Mouse (Mus musculus): ENCODE data around the gene Snorc. TPM values are rescaled to one million over a fixed set of nuclear protein-coding genes. Genes with fewer than 3 reads are reported as not detected.

Gene Snorc
- polyA plus RNA-seq, 1 experiment from 2014 or later: not detected

DNA sequence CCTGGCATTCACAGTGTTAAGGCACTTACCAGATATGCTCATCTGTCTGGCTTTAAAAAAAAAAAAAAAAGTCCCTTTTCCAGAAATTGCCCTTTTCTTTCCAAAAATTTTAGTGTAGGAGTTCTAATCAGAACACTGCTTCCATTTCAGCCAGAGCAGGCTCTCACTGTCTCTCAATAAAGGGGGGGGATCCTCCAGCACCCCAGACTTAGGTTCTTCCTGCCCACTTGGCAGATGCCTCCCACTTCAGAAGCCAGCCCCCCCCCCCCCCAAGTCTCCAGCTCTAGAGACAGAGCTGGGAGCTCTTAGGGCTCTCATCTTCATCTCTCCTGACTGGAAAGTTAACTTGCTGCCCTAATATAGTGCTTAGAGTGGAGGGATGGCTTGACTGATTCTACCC is 50.4 kb downstream of the Snorc start:
- H3K4me1 ChIP-seq: no peaks in the 10 kb centered on the region
- no peak overlapping the region for H3K4me2 ChIP-seq
- H3K4me3 ChIP-seq: no peak overlapping the region
- ATAC-seq: no peak
- H3K9me3 ChIP-seq (replicated peaks): no peaks in the 10 kb centered on the region
- no peak overlapping the region for H3K27ac ChIP-seq
- no peak overlapping the region for H3K9ac ChIP-seq
- peaks cover 10% of the 10 kb centered on the region for H3K27me3 ChIP-seq (replicated peaks)
- H3K36me3 ChIP-seq: no peaks in the 10 kb centered on the region

DNA sequence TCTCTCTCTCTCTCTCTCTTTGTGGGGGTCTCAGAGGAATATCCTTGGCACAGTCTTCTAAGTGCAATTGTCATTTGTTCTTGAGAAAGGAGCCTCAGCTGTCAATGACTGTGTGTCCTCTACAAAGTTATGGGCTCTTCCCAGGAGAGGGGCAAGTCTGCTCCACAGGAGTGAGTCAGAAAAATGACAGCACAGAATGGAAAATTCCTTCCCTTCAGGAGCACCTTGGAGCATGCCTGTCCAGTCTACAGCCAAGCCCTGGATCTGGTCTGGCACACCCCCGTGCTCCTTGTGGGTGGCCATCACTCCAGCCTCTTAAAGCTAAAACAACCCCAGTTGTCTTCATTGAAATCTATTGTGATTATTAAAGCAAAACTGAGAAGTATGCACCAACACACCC is 51.5 kb downstream of the Snorc start:
- Histone ChIP-seq H3K4me1 (no peaks in the 10 kb centered on the region), H3K9ac (no peak overlapping the region), H3K27ac (no peak overlapping the region), H3K36me3 (no peaks in the 10 kb centered on the region), H3K4me2 (no peak overlapping the region), H3K4me3 (no peak overlapping the region), H3K9me3 (replicated peaks) (no peaks in the 10 kb centered on the region), H3K27me3 (replicated peaks) (peaks cover 10% of the 10 kb centered on the region)
- ATAC-seq: no peak
- WGBS (ENCODE audit: insufficient replicate concordance): 82% methylated on average over 1 of the region's 1 CpGs

DNA sequence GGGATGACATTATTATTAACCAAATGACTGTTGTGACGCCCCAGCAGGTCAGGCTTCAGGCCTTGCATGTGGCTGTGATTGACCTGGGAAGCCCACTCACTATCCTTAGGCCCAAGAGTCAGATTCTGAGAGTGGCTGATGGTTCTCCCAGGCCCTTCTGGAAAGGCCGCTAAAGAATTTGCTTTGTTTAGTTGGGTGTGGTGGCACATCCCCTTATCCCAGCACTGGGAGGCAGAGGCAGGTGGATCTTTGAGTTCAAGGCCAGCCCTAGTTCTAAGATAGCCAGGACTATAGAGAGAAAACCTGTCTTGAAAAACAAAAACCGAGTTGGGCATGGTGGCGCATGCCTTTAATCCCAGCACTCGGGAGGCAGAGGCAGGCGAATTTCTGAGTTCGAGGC is 55.0 kb downstream of the Snorc start:
- Histone ChIP-seq H3K9me3 (replicated peaks) (no peaks in the 10 kb centered on the region), H3K9ac (no peak overlapping the region), H3K4me3 (no peak overlapping the region), H3K4me1 (no peaks in the 10 kb centered on the region), H3K4me2 (no peak overlapping the region), H3K36me3 (no peaks in the 10 kb centered on the region), H3K27me3 (replicated peaks) (peaks cover 10% of the 10 kb centered on the region), H3K27ac (no peak overlapping the region)
- no peak for ATAC-seq
- WGBS (ENCODE audit: insufficient replicate concordance): 71% methylated on average over 7 of the region's 7 CpGs

Other genes with a start within 250 kb of the Snorc start
- gene Efhd1, start 205.9 kb upstream of the Snorc start, polyA plus RNA-seq (2016; fragmentation: Nextera tagmentation; extraction: Ambion mirVana): not detected in 2 replicates
- gene Gigyf2, start 143.3 kb upstream of the Snorc start, polyA plus RNA-seq (2016; fragmentation: Nextera tagmentation; extraction: Ambion mirVana): 25.4 and 27.8 TPM in 2 replicates
- gene Kcnj13, start 75.5 kb upstream of the Snorc start, polyA plus RNA-seq (2016; fragmentation: Nextera tagmentation; extraction: Ambion mirVana): 0.43 and 0.79 TPM in 2 replicates
- 0.43 and 0.67 TPM in 2 replicates for gene Neu2, start 39.6 kb downstream of the Snorc start, polyA plus RNA-seq (2016; fragmentation: Nextera tagmentation; extraction: Ambion mirVana)
- gene Ngef, start 103.6 kb downstream of the Snorc start, polyA plus RNA-seq (2016; fragmentation: Nextera tagmentation; extraction: Ambion mirVana): 2.5 and 2.9 TPM in 2 replicates
- gene Inpp5d, start 150.0 kb downstream of the Snorc start, polyA plus RNA-seq (2016; fragmentation: Nextera tagmentation; extraction: Ambion mirVana): 16.0 and 17.1 TPM in 2 replicates

Data from liver, embryonic 12.5 days (tissue).